Mouse (Mus musculus): ENCODE data around the gene Copz1. TPM values are rescaled to one million over a fixed set of nuclear protein-coding genes. Genes with fewer than 3 reads are reported as not detected.

The Copz1 gene
- total and polyA plus RNA-seq, 3 experiments: 80.0 to 271 (median 148) TPM

- Histone ChIP-seq H3K4me3 (replicated peaks in 1 of 3; ENCODE audit: low read depth in 2 of 3, low read length in 2 of 3, poor library complexity in 1 of 3) (peak overlapping the region; percentile 53 to 57 (median 57)), H3K9ac (ENCODE audit: insufficient read depth, low read depth) (peak overlapping the region; percentile 89), H3K4me2 (ENCODE audit: insufficient read depth, low read depth, poor library complexity, severe bottlenecking) (peak overlapping the region; percentile 64), H3K4me1 (ENCODE audit: control insufficient read depth in 1 of 2, insufficient read depth in 2 of 2) (peaks cover 9 to 87% of the 10 kb centered on the region in 2 experiments; a peak in 3 of 4 replicates), H3K27me3 (replicated peaks) (peaks cover 5% of the 10 kb centered on the region), H3K27ac (ENCODE audit: insufficient read depth, low read depth) (no peak overlapping the region), H3K9me3 (replicated peaks; ENCODE audit: low read length) (no peaks in the 10 kb centered on the region), H3K79me2 (replicated peaks; ENCODE audit: control insufficient read depth, extremely low read depth, insufficient read depth, poor library complexity, severe bottlenecking) (no peaks in the 10 kb centered on the region), H3K36me3 (replicated peaks in 1 of 2; ENCODE audit: control insufficient read depth in 1 of 2, insufficient read depth in 1 of 2, low read length in 1 of 2) (peaks cover 6 to 15% of the 10 kb centered on the region in 2 experiments)
- dilution Hi-C loops (cut with MboI; ENCODE audit: extremely low pct_ligation_motif_present, extremely low pct_unique_long_range_greater_than_20kb, low sequenced_read_pairs): no loop called here
- TF ChIP-seq ETS1 (conservative IDR thresholded peaks at IDR 0.05; ENCODE audit: low read depth, low read length): no peak
- TF ChIP-seq CHD2 (IDR thresholded peaks at IDR 0.05; ENCODE audit: low read length): no peak
- peak; percentile 33; the same call in 1 of the 2 replicates for TF ChIP-seq SIN3A (IDR thresholded peaks at IDR 0.05; ENCODE audit: low read length)
- TF ChIP-seq JUN (IDR thresholded peaks at IDR 0.05; ENCODE audit: insufficient read depth, low read depth, low read length): no peak
- no peak for TF ChIP-seq UBTF (IDR thresholded peaks at IDR 0.05; ENCODE audit: low read depth, low read length)
- TF ChIP-seq CHD1 (IDR thresholded peaks at IDR 0.05; ENCODE audit: low read depth, low read length): 0 out of 2 replicates have a peak, but pooled peaks have one; percentile 7
- no peak for TF ChIP-seq TCF12 (IDR thresholded peaks at IDR 0.05; ENCODE audit: low read depth, low read length)
- TF ChIP-seq JUND (conservative IDR thresholded peaks at IDR 0.05; ENCODE audit: low read depth, low read length): no peak
- no peak for TF ChIP-seq MYC (IDR thresholded peaks at IDR 0.05; ENCODE audit: low read depth, low read length)
- DNase-seq (ENCODE audit: extremely low read depth): no peak
- in situ Hi-C loops (cut with MboI; ENCODE audit: low pct_ligation_motif_present, low pct_unique_long_range_greater_than_20kb, low sequenced_read_pairs): no loop called here
Observed at GRCm38 (mm10) chr15:103303916-103304615, 31.6 kb downstream of the Copz1 start.

- Histone ChIP-seq H3K36me3 (replicated peaks in 1 of 2; ENCODE audit: control insufficient read depth in 1 of 2, insufficient read depth in 1 of 2, low read length in 1 of 2) (peaks cover under 1 to 9% of the 10 kb centered on the region in 2 experiments), H3K4me3 (replicated peaks in 1 of 3; ENCODE audit: low read depth in 2 of 3, low read length in 2 of 3, poor library complexity in 1 of 3) (peak overlapping the region; percentile 53 to 57 (median 57)), H3K4me2 (ENCODE audit: insufficient read depth, low read depth, poor library complexity, severe bottlenecking) (peak overlapping the region; percentile 64), H3K4me1 (ENCODE audit: control insufficient read depth in 1 of 2, insufficient read depth in 2 of 2) (peaks cover 9 to 87% of the 10 kb centered on the region in 2 experiments; a peak in 3 of 4 replicates), H3K27me3 (replicated peaks) (peaks cover 5% of the 10 kb centered on the region), H3K9ac (ENCODE audit: insufficient read depth, low read depth) (peak overlapping the region; percentile 89), H3K9me3 (replicated peaks; ENCODE audit: low read length) (no peaks in the 10 kb centered on the region), H3K79me2 (replicated peaks; ENCODE audit: control insufficient read depth, extremely low read depth, insufficient read depth, poor library complexity, severe bottlenecking) (no peaks in the 10 kb centered on the region), H3K27ac (ENCODE audit: insufficient read depth, low read depth) (no peak overlapping the region)
- DNase-seq (ENCODE audit: extremely low read depth): no peak
- dilution Hi-C loops (cut with MboI; ENCODE audit: extremely low pct_ligation_motif_present, extremely low pct_unique_long_range_greater_than_20kb, low sequenced_read_pairs) (no loop called here), in situ Hi-C loops (cut with MboI; ENCODE audit: low pct_ligation_motif_present, low pct_unique_long_range_greater_than_20kb, low sequenced_read_pairs) (no loop called here)
- TF ChIP-seq E2F4 (IDR thresholded peaks at IDR 0.05; ENCODE audit: insufficient replicate concordance, low read depth, low read length): no peak
- TF ChIP-seq CHD1 (IDR thresholded peaks at IDR 0.05; ENCODE audit: low read depth, low read length): 0 out of 2 replicates have a peak, but pooled peaks have one; percentile 15
- no peak for TF ChIP-seq PAX5 (IDR thresholded peaks at IDR 0.05; ENCODE audit: low read length)
- TF ChIP-seq JUND (conservative IDR thresholded peaks at IDR 0.05; ENCODE audit: low read depth, low read length): no peak
- TF ChIP-seq RCOR1 (conservative IDR thresholded peaks at IDR 0.05; ENCODE audit: low read depth, low read length): 0 out of 2 replicates have a peak, but pooled peaks have one; percentile 9
- no peak for TF ChIP-seq SMC3 (IDR thresholded peaks at IDR 0.05; ENCODE audit: low read depth, low read length)
Observed at GRCm38 (mm10) chr15:103304616-103304969, 32.1 kb downstream of the Copz1 start.
